Mouse (Mus musculus): ENCODE results near the gene Stxbp1.
A peak's percentile ranks its signal among the peaks of the same experiment; 100 is the strongest.
"Not testable (repeated sequence)": the region's sequence is repeated elsewhere in the genome, so short reads cannot be mapped to it uniquely, and the experiment has no call there.

The Stxbp1 gene

DNA sequence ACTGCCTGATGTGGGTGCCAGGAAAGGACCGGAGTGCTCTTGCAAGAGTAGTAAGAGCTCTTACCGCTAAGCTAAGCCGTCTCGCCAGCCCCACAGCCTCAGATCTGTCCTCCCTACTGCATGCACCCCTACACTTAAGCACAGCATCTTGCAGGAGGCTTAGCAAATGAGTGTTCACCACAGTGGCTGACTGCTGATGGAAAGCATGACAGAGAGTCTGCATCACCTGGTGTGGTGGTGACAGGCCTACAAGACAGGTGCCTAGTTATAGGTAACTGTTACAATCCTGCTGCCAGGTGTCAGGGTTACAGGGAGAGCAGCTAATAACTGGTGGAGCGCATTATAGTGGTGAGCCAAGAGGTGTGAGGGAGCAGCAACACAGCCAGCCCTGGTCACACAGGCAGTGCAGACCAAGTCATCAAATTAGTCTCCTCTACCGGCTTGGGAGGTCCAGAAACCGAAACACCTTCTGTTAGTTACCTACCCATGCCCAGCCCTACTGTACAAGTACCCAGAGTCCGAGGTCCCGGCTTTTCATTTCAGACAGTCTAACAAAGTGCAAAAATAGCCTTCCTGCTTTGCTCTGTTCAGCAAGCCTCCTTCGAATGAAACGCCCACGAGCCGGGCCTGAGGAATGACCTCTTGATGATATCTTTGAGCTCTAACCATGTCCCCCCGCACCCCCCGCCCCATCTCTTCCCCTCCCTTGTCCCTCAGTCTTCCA lies 28.1 kb upstream of the Stxbp1 start:
- DNase-seq (ENCODE audit: low spot score in 2 of 2) = no peak

DNA sequence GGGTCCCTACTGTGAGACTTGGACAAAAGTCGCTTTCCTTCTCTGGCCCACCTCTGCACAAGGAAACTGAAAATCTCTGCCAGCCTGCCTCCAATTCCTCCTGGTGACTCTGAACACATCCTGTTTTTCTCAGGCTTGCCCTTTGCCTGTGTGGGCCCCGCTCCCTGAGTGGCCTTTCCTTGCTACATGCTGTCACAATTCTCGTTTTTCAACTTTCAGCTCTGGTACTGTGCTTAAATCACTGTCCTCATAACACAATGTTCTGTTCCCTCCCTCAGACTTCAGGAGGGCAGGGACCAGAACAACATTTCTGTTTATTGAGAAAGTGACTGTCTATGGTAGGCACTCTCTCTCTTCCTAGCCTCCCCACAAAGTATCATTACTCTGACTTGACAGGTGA lies 27.0 kb upstream of the Stxbp1 start:
- no peak for DNase-seq (ENCODE audit: low spot score in 2 of 2)

DNA sequence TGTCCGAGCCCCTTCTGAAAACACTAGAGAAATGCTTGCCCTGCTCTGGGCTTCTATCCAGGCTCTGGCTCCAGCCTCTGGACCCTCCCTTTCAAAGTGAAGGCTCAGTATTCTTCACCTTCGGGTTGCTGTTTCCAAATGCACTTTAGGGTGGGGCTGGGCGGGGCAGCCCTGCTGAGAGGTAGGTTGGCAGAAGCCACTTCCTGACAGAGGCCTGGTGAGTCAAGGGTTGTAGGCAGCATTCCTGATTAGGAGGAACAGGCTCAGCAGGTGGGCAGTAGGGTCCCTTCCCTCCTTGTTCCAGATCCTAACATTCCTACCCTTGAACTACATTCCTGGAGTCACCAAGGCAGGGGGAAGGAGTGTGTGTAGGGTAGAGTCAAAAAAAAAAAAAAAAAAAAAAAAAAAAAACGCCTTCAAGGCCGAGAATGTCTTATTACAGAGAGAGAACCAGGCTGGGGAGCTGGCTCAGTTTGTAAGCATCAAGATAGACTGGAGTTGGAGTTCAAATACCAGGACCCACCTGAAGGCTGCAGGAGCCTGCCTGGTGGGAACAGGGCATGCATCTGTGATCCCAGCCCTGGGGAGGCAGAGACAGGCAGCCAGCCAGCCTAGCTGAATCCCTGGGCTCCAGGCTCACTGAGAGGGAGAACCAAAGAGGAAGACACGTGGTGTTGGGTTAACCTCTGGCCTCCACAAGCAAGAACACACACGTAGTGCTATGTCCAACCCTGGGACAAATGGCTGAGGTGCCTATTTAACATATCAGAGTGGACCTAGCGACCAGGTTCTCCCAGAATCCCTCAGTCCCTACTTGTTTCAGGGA lies 23.4 kb upstream of the Stxbp1 start:
- DNase-seq (ENCODE audit: low spot score in 2 of 2) = no peak

DNA sequence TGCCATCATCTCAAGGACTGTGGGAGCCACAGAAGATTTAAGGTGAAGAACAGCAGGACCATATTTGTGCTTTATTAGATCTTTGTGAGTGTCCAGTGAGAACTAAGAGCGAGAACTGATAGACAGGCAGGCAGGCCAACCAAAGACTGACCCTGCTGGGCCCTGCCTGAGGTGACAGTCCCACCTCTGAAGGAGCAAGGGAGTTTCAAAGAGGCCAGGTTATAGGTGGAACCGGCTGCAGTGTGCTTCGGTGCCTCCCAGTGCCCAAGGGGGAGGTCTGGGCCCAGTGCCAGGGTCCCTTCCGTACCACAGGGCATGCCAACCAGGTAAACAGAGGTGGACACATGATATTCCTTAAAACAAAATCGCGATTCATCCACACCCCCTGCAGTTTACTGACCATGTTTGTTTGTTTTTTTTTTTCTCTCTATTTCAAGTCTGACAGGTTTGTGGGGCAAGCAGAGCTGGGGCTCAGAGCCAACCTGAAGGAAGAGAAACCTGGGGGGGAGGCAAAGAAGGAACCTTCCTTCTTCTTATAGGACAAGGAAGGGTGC lies 22.8 kb upstream of the Stxbp1 start:
- DNase-seq (ENCODE audit: low spot score in 2 of 2) = peak in 1 of 2 experiments; percentile 55

DNA sequence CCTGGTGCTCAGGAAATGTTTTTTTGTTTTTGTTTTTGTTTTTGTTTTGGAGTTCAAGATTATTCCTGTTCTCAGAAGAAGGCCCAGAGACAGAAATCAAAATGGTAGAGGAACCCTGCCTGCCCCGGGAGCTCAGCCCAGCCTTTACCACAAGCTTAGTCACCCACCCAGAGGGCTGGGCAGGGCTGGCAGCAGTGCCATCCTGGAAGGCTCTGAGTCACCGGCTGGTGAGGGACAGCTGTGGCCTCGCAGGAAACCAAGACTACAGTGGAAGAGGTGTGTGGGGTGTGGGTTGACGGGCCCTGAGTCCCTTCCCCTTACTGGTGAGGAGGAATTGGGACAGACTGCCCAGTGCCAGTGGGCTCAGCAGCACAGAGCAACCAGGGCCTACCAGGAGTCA lies 20.3 kb upstream of the Stxbp1 start:
- DNase-seq (ENCODE audit: low spot score in 2 of 2) = no peak

DNA sequence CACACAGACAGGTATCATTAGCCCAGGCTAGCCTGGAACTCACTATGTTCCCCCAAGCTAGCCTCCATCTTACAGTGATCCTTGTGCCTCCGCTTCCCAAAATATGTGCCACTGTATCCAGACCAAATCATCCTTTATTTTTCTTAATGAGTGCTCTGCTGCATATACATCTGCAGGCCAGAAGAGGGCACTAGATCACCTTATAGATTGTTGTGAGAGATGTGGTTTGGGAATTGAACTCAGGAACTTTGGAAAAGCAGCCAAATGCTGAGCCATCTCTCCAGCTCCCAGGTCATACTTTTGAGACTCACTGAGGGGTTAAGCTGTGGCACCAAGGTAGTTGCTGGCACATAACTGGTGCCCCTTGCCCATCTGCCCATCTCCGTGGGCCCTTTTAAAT lies 17.7 kb upstream of the Stxbp1 start:
- no peak for DNase-seq (ENCODE audit: low spot score in 2 of 2)

DNA sequence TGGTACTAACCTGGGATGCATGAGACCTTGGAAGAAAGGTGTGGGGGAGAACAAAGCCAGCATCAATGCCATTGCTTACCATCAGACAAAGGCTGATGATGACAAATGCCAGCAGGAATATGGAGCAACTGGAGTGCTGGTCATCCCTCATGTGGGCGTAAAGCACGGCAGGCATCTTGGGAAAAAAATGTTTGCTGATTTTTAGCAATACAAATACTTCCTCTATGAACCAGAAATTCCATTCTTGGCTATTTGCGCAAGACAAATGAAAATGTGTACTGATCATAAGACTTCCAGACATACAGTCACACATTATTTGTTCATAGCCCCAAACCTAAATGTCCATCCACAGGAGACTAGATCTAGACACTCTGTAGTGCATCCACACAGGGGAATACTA lies 16.3 kb upstream of the Stxbp1 start:
- no peak for DNase-seq (ENCODE audit: low spot score in 2 of 2)

DNA sequence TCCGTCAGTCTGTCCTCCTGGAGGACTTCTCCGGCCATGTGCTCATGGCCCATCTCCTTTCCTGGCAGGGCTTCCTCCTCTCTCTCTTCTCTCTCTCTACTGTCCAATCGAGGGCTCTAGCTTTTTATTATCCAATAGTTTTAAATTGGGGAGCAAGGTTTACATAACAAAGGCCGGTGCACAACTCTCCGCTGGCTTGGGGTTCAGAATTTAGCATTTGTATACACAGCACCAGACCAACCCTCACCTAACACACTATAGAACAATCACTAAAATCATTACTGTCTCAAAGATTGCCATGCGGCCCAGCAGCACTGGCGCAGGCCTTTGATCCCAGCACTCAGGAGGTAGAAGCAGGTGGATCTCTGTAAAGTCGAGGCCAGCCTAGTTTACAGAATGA lies 13.8 kb upstream of the Stxbp1 start:
- DNase-seq (ENCODE audit: low spot score in 2 of 2) = no peak

DNA sequence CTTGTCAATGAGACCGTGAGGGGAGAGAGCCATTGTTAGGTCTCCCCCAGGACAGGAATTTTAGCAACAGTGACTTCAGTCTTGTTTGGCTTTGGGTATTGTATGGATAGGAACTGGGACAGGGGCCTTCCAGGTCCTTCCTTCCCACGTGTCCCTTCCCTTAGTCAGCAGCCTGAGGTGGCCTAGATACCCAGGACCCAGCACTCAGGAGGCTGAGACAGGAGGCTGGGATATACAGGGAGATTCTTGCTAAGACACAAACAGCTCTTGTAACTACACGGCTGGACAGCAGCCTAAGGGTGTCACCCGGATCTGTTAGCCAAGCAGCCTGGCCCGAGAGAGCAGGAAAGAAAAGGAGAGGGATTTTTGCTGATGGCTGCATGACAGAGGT lies 12.6 kb upstream of the Stxbp1 start:
- no peak for DNase-seq (ENCODE audit: low spot score in 2 of 2)

DNA sequence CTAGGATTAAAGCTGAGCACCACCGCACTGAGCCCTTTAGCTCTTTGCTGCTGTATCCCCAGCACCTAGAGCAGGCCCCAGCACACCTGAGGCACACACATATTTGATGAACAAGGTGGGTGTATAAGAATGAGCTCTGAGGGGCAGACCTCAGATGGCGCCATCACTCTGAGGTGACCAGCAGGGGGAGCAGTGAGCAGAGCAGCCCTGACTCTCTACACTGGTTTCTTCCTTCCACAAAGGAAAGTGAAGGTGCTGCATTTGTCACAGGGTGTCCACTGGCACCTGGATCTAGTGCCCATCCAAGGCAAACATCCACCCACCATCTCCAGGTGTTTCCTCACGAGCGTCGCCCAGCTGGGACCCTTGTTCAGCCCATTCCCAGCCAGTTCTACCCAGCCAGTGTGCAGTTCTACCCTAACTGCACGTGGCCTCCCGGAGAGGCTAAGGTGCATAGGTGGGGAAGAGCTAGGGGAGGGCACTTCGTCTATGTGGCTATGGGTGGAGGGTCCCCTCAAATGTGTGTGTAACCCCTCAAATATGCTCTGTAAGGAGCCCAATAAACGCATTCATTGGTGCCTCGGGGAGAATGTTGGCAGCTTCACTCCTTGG lies 12.1 kb upstream of the Stxbp1 start:
- no peak for DNase-seq (ENCODE audit: low spot score in 2 of 2)

DNA sequence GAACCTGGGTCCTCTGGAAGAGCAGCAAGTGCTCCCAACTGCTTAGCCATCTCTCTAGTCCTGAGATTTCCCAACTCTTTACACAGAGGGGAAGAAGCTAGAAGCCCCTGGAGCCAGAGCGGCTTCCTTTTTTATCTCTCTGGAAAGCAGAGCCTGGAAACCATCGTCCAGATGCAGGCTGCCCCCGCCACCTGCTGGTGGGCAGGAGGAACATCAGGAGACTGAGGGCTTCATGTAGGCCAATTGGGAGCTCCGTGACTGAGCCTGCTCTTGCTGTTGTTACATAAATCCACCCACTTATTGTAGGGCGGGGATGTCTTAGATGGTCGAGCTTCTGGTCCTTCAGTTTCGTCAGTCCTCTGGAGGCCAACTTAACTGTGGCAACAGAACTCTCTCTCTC lies 10.5 kb upstream of the Stxbp1 start:
- DNase-seq (ENCODE audit: low spot score in 2 of 2) = peak; percentile 78 to 86

DNA sequence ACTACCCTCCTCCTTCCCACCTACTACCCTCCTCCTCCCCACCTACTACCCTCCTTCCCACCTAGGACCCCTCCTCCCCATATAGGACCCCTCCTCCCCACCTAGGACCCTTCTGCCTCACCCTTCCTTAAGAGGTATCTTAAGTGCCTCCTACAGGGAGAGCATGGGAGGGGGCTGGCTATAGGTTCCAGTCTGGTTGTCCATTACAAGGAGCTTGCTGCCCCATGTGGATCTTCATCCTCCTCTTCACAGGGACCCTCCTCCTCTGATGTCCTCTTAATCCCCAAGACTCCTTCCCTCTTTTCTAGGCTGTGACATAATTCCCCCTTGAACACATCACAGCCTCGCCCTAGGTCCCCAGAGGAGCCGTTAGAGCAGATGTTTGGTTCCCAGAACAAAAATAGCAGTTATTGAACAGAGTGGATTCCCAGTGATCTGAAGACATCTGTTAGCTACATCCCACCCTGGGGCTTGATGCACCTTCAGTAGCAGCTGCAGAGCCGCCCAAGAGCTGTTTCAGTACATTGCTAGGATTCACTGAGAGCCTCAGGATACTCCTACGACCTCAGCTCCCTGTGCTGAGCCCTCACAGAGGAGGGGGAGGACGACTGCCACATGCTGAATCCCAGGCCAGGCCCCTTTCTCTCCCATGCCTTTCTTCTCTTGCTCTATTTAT lies 8.9 kb upstream of the Stxbp1 start:
- no peak for DNase-seq (ENCODE audit: low spot score in 2 of 2)

DNA sequence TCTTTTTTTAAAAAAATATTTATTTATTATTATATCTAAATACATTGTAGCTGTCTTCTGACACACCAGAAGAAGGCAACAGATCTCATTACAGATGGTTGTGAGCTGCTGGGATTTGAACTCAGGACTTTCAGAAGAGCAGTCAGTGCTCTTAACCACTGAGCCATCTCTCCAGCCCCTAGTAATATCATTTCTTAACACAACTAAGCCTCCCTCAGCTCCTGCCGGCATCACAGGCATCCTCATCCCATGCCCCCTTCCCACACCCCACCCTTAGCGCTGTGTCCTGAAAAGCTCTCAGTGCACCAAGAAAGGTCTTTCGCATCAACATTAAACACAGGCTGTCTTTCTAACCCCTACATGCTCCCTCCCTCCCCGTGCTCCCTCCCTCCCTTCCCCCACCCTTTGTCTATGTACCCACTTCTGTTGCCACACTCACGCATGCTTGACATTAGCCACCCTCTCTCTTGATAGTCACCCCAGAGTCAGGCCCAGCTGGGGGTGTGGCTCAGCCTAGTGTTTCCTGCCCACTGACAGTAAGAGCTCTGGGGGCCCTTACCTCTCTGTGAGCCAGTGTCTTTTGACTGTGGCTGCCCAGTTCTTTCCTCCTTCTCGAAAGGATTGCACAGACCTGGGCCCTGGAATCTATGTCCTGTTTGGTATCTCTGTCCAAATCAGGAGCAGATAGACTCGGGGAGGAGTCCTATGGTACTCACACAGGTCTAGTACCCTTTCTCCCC lies 8.2 kb upstream of the Stxbp1 start:
- no peak for DNase-seq (ENCODE audit: low spot score in 2 of 2)

DNA sequence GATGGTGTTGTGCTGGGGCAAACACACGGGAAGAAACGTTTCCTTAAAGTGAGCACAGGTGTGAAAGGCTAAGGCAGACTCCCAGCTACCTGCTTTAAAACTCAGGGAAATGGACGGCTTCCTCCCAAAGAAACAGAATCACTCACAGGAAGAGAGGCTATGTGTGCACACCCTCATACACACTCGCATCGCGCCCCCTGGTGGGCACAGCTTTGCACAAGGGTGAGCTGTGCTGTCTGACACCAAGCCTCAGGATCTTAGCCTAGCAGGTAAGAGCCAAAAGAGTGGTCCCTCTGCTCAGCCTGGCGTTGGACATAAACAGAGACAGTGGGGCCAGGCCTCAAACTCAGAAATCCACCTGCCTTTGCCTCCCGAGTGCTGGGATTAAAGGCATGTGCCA lies 7.2 kb upstream of the Stxbp1 start:
- peak; percentile 77 to 94 for DNase-seq (ENCODE audit: low spot score in 2 of 2)

DNA sequence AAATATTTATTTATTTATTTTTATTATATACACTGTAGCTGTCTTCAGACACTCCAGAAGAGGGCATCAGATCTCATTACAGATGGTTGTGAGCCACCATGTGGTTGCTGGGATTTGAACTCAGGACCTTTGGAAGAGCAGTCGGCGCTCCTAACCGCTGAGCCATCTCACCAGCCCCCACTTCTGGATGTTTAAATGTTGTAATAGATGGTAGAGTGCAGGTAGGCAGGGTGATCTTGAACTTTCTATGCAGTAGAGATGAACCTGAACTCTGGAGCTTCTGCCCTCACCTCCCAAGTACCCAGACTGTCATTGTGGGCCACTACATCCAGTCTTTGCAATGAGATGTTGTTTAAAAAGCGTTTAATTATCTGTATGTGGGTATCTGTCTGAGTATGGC lies 6.7 kb upstream of the Stxbp1 start:
- DNase-seq (ENCODE audit: low spot score in 2 of 2) = not testable (repeated sequence)

DNA sequence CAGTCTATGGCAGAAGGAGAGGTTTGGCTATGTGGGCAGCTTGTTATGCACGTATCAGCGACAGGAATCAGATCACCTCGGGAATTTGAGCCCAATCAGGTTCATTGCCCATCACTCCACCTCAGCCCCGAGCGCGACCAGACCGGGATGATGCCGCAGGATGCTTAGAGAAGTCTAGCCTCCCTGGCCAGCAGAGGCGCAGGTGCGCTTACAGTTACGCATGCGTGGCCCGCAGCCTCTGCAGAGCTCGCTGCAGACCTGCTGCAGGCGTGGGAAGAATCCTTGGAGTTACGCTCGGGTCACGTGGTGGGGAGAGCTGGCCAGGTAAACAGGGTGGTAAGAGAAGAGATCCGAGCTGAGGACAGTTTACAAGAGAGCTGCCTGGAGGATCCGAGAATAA lies 5.1 kb upstream of the Stxbp1 start:
- DNase-seq (ENCODE audit: low spot score in 2 of 2) = peak in 1 of 2 experiments; percentile 35

DNA sequence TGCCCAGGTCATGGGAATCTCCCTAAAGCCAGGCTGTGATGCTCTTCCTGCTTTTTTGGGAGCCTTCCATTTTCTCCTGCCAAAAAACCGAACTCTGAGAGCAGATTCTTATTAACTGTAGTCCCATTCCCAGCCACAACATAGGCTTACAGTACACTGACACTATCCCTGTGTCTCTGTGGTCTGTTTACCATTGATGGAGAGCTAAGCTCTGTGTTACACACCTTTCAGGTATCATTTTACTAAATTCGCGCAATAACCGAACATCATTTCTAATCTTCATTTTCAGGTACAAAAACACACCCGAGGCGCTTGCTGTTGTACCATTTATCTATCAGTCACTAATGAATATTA lies 400 bp upstream of the Stxbp1 start:
- DNase-seq (ENCODE audit: low spot score in 2 of 2) = no peak

DNA sequence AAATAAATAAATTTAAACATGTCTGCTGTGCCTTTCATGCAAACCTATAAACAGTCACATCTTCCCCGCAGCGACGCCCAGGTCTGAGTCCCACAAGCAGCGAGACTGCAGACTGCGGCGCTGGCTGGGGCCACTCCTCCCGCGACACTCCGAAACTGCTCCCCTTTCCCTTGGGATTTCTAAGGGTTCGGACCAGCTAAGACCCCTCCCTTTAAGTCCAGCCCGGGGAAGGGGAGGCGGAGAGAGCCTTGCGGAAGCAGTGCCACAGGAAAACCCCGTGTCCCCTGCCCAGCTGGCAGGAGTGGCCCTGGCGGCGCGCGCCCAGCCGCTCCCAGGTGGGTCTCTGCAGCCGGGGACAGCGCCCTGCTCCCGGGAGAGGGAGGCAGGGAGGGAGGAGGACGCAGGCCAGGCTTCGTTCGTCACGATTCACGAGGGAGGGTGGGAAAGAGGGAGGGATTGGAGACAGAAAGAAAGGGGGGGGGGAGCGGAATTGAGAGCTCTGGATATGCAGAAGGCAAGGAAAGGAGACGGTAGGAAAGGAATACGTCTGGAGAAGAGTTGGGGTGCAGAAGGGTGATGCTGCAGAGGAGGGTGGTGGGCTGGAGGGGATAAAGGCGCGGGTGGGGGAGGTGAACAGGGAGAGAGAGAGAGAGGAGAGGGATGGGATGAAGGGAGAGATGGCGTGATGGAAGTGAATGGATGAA lies 792 bp downstream of the Stxbp1 start:
- DNase-seq (ENCODE audit: low spot score in 2 of 2) = peak; percentile 61 to 70

DNA sequence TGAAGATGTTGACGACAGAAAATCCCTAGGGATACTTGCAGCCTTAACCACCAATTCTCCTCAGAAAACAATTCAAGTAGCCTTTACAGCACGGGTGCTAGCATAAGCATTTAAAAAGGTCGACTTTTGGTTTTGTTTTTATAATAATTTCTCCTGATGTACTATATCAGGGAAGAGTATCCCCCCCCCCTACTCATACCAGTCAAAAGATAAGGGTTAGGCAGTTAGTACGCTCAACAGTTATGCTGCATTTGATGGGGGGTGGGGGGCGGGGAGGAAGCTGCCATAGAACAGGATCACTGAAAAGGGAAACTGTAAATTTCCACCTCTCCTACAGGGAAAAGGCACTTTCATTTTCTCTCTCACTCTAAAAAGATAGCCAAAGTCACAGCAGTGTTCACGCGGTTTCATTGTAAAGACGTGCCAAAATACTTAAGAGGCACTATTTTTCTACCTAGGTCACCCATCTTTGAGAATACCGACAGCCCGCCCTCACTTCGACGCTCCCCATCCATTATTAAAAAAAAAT lies 1.4 kb downstream of the Stxbp1 start:
- DNase-seq (ENCODE audit: low spot score in 2 of 2) = no peak

DNA sequence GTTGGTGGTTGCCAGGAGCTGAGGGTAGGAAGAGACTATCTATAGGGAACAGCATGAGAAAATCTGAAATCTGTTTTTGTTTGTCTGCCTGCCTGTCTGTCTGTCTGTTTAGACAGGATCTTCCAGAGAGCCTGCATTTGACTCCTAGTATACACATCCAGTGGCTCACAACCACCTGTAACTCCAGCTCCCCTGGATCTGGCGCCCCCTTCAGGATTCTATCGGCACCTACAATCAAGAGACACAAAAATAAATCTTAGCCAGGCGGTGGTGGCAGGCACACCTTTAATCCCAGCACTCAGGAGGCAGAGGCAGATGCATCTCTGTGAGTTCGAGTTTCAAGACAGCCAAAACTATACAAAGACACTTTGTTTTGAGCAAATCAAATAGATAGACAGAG lies 4.5 kb downstream of the Stxbp1 start:
- no peak for DNase-seq (ENCODE audit: low spot score in 2 of 2)

DNA sequence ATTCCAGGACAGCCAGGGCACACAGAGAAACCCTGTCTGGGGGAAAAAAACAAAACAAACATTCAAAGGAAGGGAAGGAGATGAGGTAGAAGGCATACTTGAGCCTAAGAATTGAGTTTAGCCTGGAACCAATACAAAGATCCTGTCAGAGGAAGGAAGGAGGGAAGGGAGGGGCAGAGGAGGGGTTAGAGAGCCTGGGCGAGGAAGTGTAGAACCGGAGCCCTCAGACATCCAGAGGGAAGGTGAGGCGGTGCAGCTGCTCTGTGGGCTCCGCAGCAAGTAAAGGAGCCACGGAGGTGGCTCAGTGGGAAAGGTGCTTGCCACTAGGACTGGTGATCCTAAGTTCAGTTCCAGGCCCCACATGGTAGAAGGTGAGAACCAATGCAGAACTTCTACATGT lies 5.9 kb downstream of the Stxbp1 start:
- no peak for DNase-seq (ENCODE audit: low spot score in 2 of 2)

All from urinary bladder, postnatal 4 days (tissue).